9 mouse cellular contexts compared by ENCODE assay signal in genomic region chr6:91807169-91807568, GRCm38 (mm10). TPM values are rescaled to one million over a fixed set of nuclear protein-coding genes. Genes with fewer than 3 reads are reported as not detected.
DNase-seq lines count a peak whose midpoint lies in the region; ATAC-seq lines count a peak whose summit lies in the region.
"Had no signal": no experiment of that assay in that cellular context is flagged by ENCODE, and none has a peak within 500 bp of the region (broad histone marks: within the 10 kb centered on the region; RNA-seq: fewer than 3 reads in every experiment).

No protein-coding gene starts in this region.

- ATAC-seq in granulocyte monocyte progenitor cell, adult 5-6 weeks (replicated peaks; ENCODE audit: poor library complexity, severe bottlenecking) = peak; percentile 14; the same call in 1 of the 2 replicates
- ATAC-seq in limb, embryonic 11.5 days (ENCODE audit: insufficient number of reproducible peaks, low FRiP score, low TSS enrichment, low read depth) = no peak
- ATAC-seq: Patski had no signal

- peak overlapping the region; percentile 39 for H3K4me2 ChIP-seq in limb, embryonic 11.5 days (ENCODE audit: low read depth, severe bottlenecking)

- 0 out of 2 replicates have a peak, but pooled peaks cover 6% of the 10 kb centered on the region for H3K4me1 ChIP-seq in limb, embryonic 11.5 days (ENCODE audit: control insufficient read depth, insufficient read depth, low read length)

- H3K9me3 ChIP-seq in limb, embryonic 11.5 days (ENCODE audit: control insufficient read depth, low read length) = no peaks in the 10 kb centered on the region

- peak; percentile 13 for DNase-seq in kidney, postnatal 10 days
- no peak for DNase-seq in kidney, postnatal 36 days
- DNase-seq in embryo, embryonic 10 days (ENCODE audit: low spot score) = peak; percentile 36
- DNase-seq in limb, embryonic 11.5 days (ENCODE audit: low spot score) = peak; percentile 47
- DNase-seq in right cerebral cortex, postnatal 14 days = peak; percentile 42
- DNase-seq in MN1 (ENCODE audit: low spot score) = no peak
- DNase-seq in layer of hippocampus, adult 11-12 months (ENCODE audit: low spot score) = no peak

- H3K4me3 ChIP-seq in limb, embryonic 11.5 days (ENCODE audit: low read depth, low read length) = 0 out of 2 replicates have a peak overlapping the region, but pooled peaks have one; percentile 6

- H3K27ac ChIP-seq in limb, embryonic 11.5 days (replicated peaks; ENCODE audit: low read depth, low read length) = no peak overlapping the region

- H3K9ac ChIP-seq in limb, embryonic 11.5 days (ENCODE audit: low read length) = peak overlapping the region; percentile 35; the same call in 1 of the 2 replicates

- WGBS in limb, embryonic 11.5 days = 3% methylated on average over 23 of the region's 23 CpGs

- peaks cover 33% of the 10 kb centered on the region for H3K27me3 ChIP-seq in limb, embryonic 11.5 days (ENCODE audit: control insufficient read depth, insufficient read depth, low read length)

- no peaks in the 10 kb centered on the region for H3K36me3 ChIP-seq in limb, embryonic 11.5 days (ENCODE audit: control insufficient read depth, insufficient read depth, low read length)

RNA-seq across cellular contexts. Expression of gene Grip2, which starts 19.9 kb away (rescaled TPM):
- not detected in 2 replicates for total RNA-seq in granulocyte monocyte progenitor cell, adult 5-6 weeks (2014; fragmentation: Nextera tagmentation)
- not detected in 2 replicates for total RNA-seq in granulocyte monocyte progenitor cell, adult 5-6 weeks (2017)
- polyA plus RNA-seq in limb, embryonic 11.5 days (2014; fragmentation: Nextera tagmentation; extraction: Ambion mirVana) = 0.16 and 0.33 TPM in 2 replicates

Comparison
In these comparisons a context has a peak if more than half of its experiments do, and no peak if none do; other contexts are left out.
1. DNase-seq: peak in kidney, postnatal 10 days (single experiment), embryo, embryonic 10 days (single experiment), limb, embryonic 11.5 days (single experiment) and right cerebral cortex, postnatal 14 days (single experiment); none in kidney, postnatal 36 days (0 of 2), MN1 (single experiment) and layer of hippocampus, adult 11-12 months (single experiment).